Mouse (Mus musculus) intestine, postnatal 0 days (tissue): ENCODE data around the gene Olfr467. TPM values are rescaled to one million over a fixed set of nuclear protein-coding genes. Genes with fewer than 3 reads are reported as not detected.
"Not testable (repeated sequence)": the region's sequence is repeated elsewhere in the genome, so short reads cannot be mapped to it uniquely, and the experiment has no call there.

ENCODE experiments used
- ATAC-seq: fragments of 200-750 bp; cut with Nextera tagmentation; 2 replicates; pipeline ENCODE4 v1.8.0; 2017; ENCODE audit warnings: mild to moderate bottlenecking, moderate TSS enrichment, moderate library complexity
- H3K27ac ChIP-seq: fragments of 300-500 bp; sonication (generic); 2 replicates; pipeline ENCODE4 v1.5.1; 2014; ENCODE audit warnings: mild to moderate bottlenecking, low read depth, low read length, moderate library complexity
- H3K27me3 ChIP-seq: fragments of 300-500 bp; sonication (generic); replicated peaks from 2 replicates; pipeline ENCODE4 v1.6.1; 2014; ENCODE audit warnings: low read length, mixed read lengths; ENCODE audit not compliant: control insufficient read depth, insufficient read depth
- H3K36me3 ChIP-seq: fragments of 300-500 bp; sonication (generic); 2 replicates; pipeline ENCODE4 v1.6.1; 2014; ENCODE audit warnings: mild to moderate bottlenecking, moderate library complexity; ENCODE audit not compliant: control insufficient read depth, insufficient read depth
- H3K4me1 ChIP-seq: fragments of 300-500 bp; sonication (generic); replicated peaks from 2 replicates; pipeline ENCODE4 v1.6.1; 2014; ENCODE audit warnings: antibody characterized with exemption, low read length, mixed read lengths; ENCODE audit not compliant: control insufficient read depth, insufficient read depth
- H3K4me2 ChIP-seq: fragments of 300-500 bp; sonication (generic); replicated peaks from 2 replicates; pipeline ENCODE4 v1.6.1; 2014; ENCODE audit warnings: low read depth, mild to moderate bottlenecking, moderate library complexity
- H3K4me3 ChIP-seq: fragments of 300-500 bp; sonication (generic); 2 replicates; pipeline ENCODE4 v1.5.1; 2014; ENCODE audit warnings: low read depth, low read length
- H3K9ac ChIP-seq: fragments of 300-500 bp; sonication (generic); 2 replicates; pipeline ENCODE4 v1.6.1; 2014; ENCODE audit warnings: mild to moderate bottlenecking, low read depth, low read length
- H3K9me3 ChIP-seq: fragments of 300-500 bp; sonication (generic); 2 replicates; pipeline ENCODE4 v1.6.1; 2016; ENCODE audit warnings: mixed run types; ENCODE audit not compliant: control insufficient read depth
- CTCF ChIP-seq: sonication (generic); IDR thresholded peaks from 2 replicates; pipeline ENCODE4 v1.5.1; 2016; ENCODE audit warnings: low read depth, mild to moderate bottlenecking, control low read depth, antibody characterized with exemption, moderate library complexity
- WGBS: fragments of 180-500 bp; shearing (Covaris S2); extraction: QIAGEN DNeasy Blood & Tissue Kit; methylation state at CpG from one replicate; pipeline ENCODE4 v1.1.7; 2014; 5-methylcytosine and 5-hydroxymethylcytosine counted together
- polyA plus RNA-seq: library from polyadenylated mRNA; unstranded; fragments of >200 nt; fragmentation: Nextera tagmentation; extraction: Ambion mirVana; gene quantifications from 2 replicates; pipeline ENCODE4 v1.2.1, GENCODE M21; 2015

Olfr467 gene
- polyA plus RNA-seq, 1 experiment from 2014 or later, result not detected

DNA sequence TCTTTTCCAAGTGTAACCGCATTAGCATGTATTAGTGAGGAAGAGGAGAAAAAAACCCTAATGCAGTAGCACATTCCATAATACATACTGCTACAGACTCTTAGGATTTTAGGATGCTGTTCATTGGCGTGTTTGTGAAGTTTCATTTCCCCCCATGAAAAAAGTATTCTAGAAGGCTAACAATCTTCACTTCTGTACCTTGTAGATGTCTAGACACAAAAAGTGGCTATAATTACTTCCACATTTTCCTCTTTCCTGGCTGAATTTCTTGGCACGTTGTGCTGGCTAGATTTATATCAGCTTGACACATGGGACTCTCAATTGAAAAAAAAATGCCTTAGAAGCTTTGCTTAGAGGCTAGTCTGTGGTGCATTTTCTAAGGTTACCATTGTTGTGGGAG, 9.9 kb upstream of the Olfr467 start:
- Histone ChIP-seq H3K4me2 (no peak overlapping the region), H3K27ac (no peak overlapping the region), H3K27me3 (no peaks in the 10 kb centered on the region), H3K4me3 (no peak overlapping the region), H3K4me1 (no peaks in the 10 kb centered on the region), H3K9me3 (no peaks in the 10 kb centered on the region), H3K9ac (no peak overlapping the region), H3K36me3 (no peaks in the 10 kb centered on the region)
- WGBS, result 79% methylated on average over 3 of the region's 3 CpGs
- no peak for TF ChIP-seq CTCF
- no peak for ATAC-seq

DNA sequence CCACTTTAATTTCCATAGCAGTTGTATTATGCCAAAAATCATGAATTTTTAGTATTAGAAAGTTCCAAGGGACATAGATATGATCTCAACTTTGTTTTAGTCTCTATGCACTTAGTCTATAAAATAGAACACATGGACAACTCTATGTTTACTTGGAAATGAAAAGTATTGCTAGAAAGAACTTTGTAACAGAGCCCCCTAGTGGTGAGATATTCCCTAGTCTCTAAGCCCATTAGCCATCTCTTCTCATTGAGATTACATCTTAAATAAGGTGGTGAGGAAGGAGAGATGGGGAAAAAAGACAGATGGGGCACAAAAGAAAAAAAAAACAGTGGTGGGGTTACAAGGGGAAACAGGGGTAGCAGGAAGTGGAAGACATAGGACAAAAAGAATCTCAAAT, 7.4 kb downstream of the Olfr467 start:
- Histone ChIP-seq H3K9ac (no peak overlapping the region), H3K9me3 (no peaks in the 10 kb centered on the region), H3K4me2 (no peak overlapping the region), H3K36me3 (no peaks in the 10 kb centered on the region), H3K4me1 (no peaks in the 10 kb centered on the region), H3K4me3 (no peak overlapping the region), H3K27ac (no peak overlapping the region), H3K27me3 (no peaks in the 10 kb centered on the region)
- ATAC-seq, result no peak
- peak; percentile 57 for TF ChIP-seq CTCF

DNA sequence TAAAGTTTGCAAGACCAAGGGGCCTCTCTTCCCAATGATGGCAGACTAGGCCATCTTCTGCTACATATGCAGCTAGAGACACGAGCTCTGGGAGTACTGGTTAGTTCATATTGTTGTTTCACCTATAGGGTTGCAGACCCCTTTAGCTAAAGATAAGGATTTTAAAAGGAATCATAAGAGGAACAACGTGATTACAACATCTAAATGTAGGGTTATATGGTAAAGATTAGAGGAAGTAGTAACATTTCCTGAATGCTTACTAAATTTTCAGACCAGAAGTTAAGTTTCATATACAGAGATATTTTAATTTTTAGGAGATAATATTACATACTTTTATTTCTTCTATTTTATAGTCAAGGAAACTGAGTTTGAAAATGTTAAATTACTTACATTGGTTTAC, 11.8 kb downstream of the Olfr467 start:
- not testable (repeated sequence) for H3K36me3 ChIP-seq, H3K4me2 ChIP-seq, H3K9ac ChIP-seq, H3K27ac ChIP-seq, H3K4me3 ChIP-seq, H3K4me1 ChIP-seq, ATAC-seq, H3K9me3 ChIP-seq, H3K27me3 ChIP-seq
- 58% methylated on average over 2 of the region's 2 CpGs for WGBS

DNA sequence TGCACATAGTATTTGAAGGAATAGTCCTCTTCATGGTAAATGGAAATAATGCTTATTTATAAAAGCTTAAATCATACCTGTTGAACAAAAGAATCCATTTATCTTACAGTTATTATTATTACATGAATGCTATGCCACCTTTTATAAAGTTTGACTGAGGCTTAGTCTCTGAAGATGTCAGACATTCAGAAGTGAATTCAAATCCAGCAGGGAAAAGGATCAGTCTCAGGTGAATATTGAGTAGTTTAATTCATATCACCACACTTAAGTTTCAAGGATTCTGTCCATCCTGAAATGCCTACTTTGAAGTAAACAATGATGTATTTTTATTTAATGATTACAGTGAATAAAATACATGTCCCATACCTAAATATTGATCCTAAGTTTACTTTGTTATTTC, 13.4 kb downstream of the Olfr467 start, which contains the start of gene Olfr469:
Gene Olfr469, minus strand, starts transcription at position 101 of the 400 bp plus-strand sequence.
- H3K27ac ChIP-seq, H3K4me2 ChIP-seq, ATAC-seq, H3K4me3 ChIP-seq, H3K4me1 ChIP-seq, H3K9ac ChIP-seq, H3K27me3 ChIP-seq, H3K36me3 ChIP-seq, H3K9me3 ChIP-seq: not testable (repeated sequence)

DNA sequence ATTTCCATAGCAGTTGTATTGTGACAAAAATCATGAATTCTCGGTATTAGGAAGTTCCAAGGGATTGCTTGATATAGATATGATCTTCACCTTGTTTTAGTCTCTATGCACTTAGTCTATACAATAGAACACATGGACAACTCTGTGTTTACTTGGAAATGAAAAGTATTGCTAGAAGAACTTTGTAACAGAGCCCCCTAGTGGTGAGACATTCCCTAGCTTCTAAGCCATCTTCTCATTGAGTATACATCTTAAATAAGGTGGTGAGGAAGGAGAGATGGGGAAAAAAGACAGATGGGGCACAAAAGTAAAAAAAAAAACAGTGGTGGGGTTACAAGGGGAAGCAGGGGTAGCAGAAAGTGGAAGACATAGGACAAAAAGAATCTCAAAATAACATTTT, 29.7 kb downstream of the Olfr467 start:
- Histone ChIP-seq H3K9me3 (no peaks in the 10 kb centered on the region), H3K27ac (no peak overlapping the region)
- 76% methylated on average over 1 of the region's 1 CpGs for WGBS

DNA sequence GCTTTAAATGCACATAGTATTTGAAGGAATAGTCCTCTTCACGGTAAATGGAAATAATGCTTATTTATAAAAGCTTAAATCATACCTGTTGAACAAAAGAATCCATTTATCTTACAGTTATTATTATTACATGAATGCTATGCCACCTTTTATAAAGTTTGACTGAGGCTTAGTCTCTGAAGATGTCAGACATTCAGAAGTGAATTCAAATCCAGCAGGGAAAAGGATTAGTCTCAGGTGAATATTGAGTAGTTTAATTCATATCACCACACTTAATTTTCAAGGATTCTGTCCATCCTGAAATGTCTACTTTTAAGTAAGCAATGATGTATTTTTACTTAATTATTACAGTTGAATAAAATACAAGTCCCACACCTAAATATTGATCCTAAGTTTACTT, 35.3 kb downstream of the Olfr467 start, which contains the start of gene Olfr470:
Gene Olfr470, minus strand, starts transcription at position 101 of the 400 bp plus-strand sequence.
- WGBS, result 73% methylated on average over 1 of the region's 1 CpGs
- not testable (repeated sequence) for H3K27ac ChIP-seq, H3K4me2 ChIP-seq, H3K27me3 ChIP-seq, H3K9me3 ChIP-seq, H3K4me3 ChIP-seq, ATAC-seq, H3K36me3 ChIP-seq, H3K9ac ChIP-seq, H3K4me1 ChIP-seq

More for the DNA sequence above, 29.7 kb downstream of the Olfr467 start:
- Histone ChIP-seq H3K4me2 (no peak overlapping the region), H3K27me3 (no peaks in the 10 kb centered on the region), H3K9ac (no peak overlapping the region), H3K4me1 (no peaks in the 10 kb centered on the region), H3K36me3 (no peaks in the 10 kb centered on the region), H3K4me3 (no peak overlapping the region)
- TF ChIP-seq CTCF, result peak; percentile 61
- no peak for ATAC-seq

Other genes starting within 250 kb of the Olfr467 start
- 7.3 and 7.4 TPM in 2 replicates for gene Olfml1, start 244.8 kb upstream of the Olfr467 start, polyA plus RNA-seq
- gene Ppfibp2, start 217.1 kb upstream of the Olfr467 start, polyA plus RNA-seq, result 9.8 and 10.7 TPM in 2 replicates
- gene 5330417H12Rik, start 187.1 kb upstream of the Olfr467 start, polyA plus RNA-seq, result not detected in 2 replicates
- gene Cyb5r2, start 54.2 kb upstream of the Olfr467 start, polyA plus RNA-seq, result 0.13 TPM in 1 of 2 replicates, not detected in the other
- gene Ovch2, start 11.1 kb upstream of the Olfr467 start, polyA plus RNA-seq, result not detected in 2 replicates
- not detected in 2 replicates for gene Olfr469, start 13.3 kb downstream of the Olfr467 start, polyA plus RNA-seq
- gene Olfr470, start 35.2 kb downstream of the Olfr467 start, polyA plus RNA-seq, result not detected in 2 replicates
- not detected in 2 replicates for gene Olfr472, start 85.6 kb downstream of the Olfr467 start, polyA plus RNA-seq
- not detected in 2 replicates for gene Olfr473, start 118.2 kb downstream of the Olfr467 start, polyA plus RNA-seq
- not detected in 2 replicates for gene Olfr474, start 142.4 kb downstream of the Olfr467 start, polyA plus RNA-seq
- not detected in 2 replicates for gene Olfr476, start 152.5 kb downstream of the Olfr467 start, polyA plus RNA-seq
- not detected in 2 replicates for gene Olfr477, start 174.4 kb downstream of the Olfr467 start, polyA plus RNA-seq
- gene Olfr478, start 221.7 kb downstream of the Olfr467 start, polyA plus RNA-seq, result not detected in 2 replicates
- gene Olfr479, start 238.4 kb downstream of the Olfr467 start, polyA plus RNA-seq, result not detected in 2 replicates